Mouse (Mus musculus) kidney, embryonic 14.5 days (tissue): ENCODE measurements around the gene Slc22a14. TPM values are rescaled to one million over a fixed set of nuclear protein-coding genes. Genes with fewer than 3 reads are reported as not detected.
"Not testable (repeated sequence)": the region's sequence is repeated elsewhere in the genome, so short reads cannot be mapped to it uniquely, and the experiment has no call there.

Experiments used
- ATAC-seq: fragments of 200-750 bp; cut with Nextera tagmentation; 2 replicates; pipeline ENCODE4 v1.8.0; 2017; ENCODE audit warnings: moderate number of reproducible peaks, mild to moderate bottlenecking, moderate TSS enrichment, moderate library complexity; ENCODE audit not compliant: low FRiP score, low TSS enrichment
- H3K27ac ChIP-seq: fragments of 300-500 bp; sonication (generic); 2 replicates; pipeline ENCODE4 v1.5.1; 2014; ENCODE audit warnings: low read depth, mild to moderate bottlenecking, low read length, moderate library complexity, mixed read lengths
- H3K27me3 ChIP-seq: fragments of 300-500 bp; sonication (generic); 2 replicates; pipeline ENCODE4 v1.6.1; 2014; ENCODE audit warnings: mild to moderate bottlenecking, low read length; ENCODE audit not compliant: control insufficient read depth, insufficient read depth
- H3K36me3 ChIP-seq: fragments of 300-500 bp; sonication (generic); 2 replicates; pipeline ENCODE4 v1.6.1; 2014; ENCODE audit warnings: low read length, mixed read lengths; ENCODE audit not compliant: control insufficient read depth, insufficient read depth
- H3K4me1 ChIP-seq: fragments of 300-500 bp; sonication (generic); 2 replicates; pipeline ENCODE4 v1.6.1; 2014; ENCODE audit warnings: low read length, mixed read lengths; ENCODE audit not compliant: control insufficient read depth, insufficient read depth
- H3K4me2 ChIP-seq: fragments of 300-500 bp; sonication (generic); replicated peaks from 2 replicates; pipeline ENCODE4 v1.6.1; 2014; ENCODE audit warnings: low read depth, mild to moderate bottlenecking, low read length
- H3K4me3 ChIP-seq: fragments of 300-500 bp; sonication (generic); 2 replicates; pipeline ENCODE4 v1.5.1; 2014; ENCODE audit warnings: mild to moderate bottlenecking, low read length
- H3K9ac ChIP-seq: fragments of 300-500 bp; sonication (generic); 2 replicates; pipeline ENCODE4 v1.6.1; 2014; ENCODE audit warnings: low read depth, mild to moderate bottlenecking, low read length, moderate library complexity
- H3K9me3 ChIP-seq: fragments of 300-500 bp; sonication (generic); 2 replicates; pipeline ENCODE4 v1.6.1; 2016; ENCODE audit warnings: low read length; ENCODE audit not compliant: control insufficient read depth
- WGBS: fragments of 180-500 bp; shearing (Covaris S2); extraction: QIAGEN DNeasy Blood & Tissue Kit; methylation state at CpG from one replicate; pipeline ENCODE4 v1.1.7; 2014; 5-methylcytosine and 5-hydroxymethylcytosine counted together
- polyA plus RNA-seq: library from polyadenylated mRNA; unstranded; fragments of >200 nt; fragmentation: Nextera tagmentation; extraction: Ambion mirVana; gene quantifications from 2 replicates; pipeline ENCODE4 v1.2.1, GENCODE M21; 2014

Slc22a14 gene
- polyA plus RNA-seq, 1 experiment from 2014 or later = not detected

DNA sequence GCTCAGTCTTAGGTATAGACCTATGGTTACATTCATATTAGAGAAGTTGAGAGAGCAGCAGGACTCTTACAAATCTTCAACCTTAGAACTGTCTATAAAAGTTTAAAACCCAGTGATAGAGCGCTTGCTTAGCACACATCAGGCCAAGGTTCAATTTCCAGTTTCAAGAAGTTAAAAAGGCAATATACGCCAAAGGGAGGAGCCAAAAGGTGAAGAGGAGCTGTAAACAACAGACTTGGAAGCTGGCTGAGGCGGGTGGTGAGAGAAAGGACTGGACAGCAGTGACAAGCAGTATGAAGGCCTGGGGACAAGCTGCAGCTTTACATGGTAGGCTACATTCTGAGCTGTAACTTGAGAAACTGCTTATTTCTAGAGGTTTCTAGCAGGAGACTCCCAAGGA is 66.8 kb downstream of the Slc22a14 start:
- Histone ChIP-seq H3K9me3 (no peaks in the 10 kb centered on the region), H3K36me3 (no peaks in the 10 kb centered on the region; the same call in 1 of the 2 replicates), H3K4me1 (no peaks in the 10 kb centered on the region), H3K27me3 (no peaks in the 10 kb centered on the region), H3K4me2 (no peak overlapping the region), H3K27ac (no peak overlapping the region), H3K9ac (no peak overlapping the region), H3K4me3 (no peak overlapping the region)
- ATAC-seq = no peak
- WGBS = 69% methylated on average over 3 of the region's 3 CpGs

DNA sequence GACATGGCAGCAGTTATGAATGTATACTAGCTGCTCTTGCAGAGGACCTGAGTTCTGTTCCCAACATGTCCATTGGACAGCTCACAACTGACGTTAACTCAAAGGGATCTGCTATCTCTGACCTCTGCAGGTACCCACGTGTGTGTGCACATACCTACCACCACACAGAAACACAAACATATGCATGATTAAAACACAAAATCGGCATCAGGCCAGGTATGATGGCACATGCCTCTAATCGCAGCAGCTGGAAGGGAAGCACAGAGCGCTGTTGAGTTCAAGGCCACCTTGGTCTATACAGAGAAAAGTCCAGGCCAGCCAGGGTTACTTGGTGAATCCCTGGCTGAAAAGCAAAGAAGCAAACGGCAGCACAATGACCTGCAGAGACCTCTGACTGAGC is 67.7 kb downstream of the Slc22a14 start:
- 82% methylated on average over 6 of the region's 6 CpGs for WGBS
- H3K4me3 ChIP-seq = no peak overlapping the region
- H3K9me3 ChIP-seq = no peaks in the 10 kb centered on the region
- no peaks in the 10 kb centered on the region; the same call in 1 of the 2 replicates for H3K36me3 ChIP-seq
- no peaks in the 10 kb centered on the region for H3K27me3 ChIP-seq
- H3K4me2 ChIP-seq = no peak overlapping the region
- no peaks in the 10 kb centered on the region for H3K4me1 ChIP-seq
- no peak overlapping the region for H3K27ac ChIP-seq
- H3K9ac ChIP-seq = no peak overlapping the region
- no peak for ATAC-seq

DNA sequence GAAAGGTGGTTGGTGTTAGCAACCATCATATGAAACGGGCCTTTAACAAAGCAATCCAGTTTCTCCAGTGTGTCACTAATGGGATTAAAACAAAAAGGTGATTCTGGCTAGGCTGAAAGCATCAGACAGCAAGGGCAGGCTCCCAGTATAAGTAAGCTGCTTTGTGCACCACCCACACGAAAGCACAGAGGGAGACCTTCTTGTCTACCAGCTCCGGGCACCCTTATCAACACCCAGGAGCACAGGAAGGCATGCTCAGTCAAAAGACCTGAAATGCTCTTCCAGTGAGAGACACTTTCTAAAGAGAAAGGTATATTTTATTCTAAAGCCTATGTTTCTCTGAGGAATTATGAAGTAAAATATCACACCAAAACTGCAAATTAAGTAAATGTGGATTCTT is 74.6 kb downstream of the Slc22a14 start:
- H3K4me2 ChIP-seq = no peak overlapping the region
- ATAC-seq = no peak
- H3K27ac ChIP-seq = no peak overlapping the region
- H3K9ac ChIP-seq = no peak overlapping the region
- no peaks in the 10 kb centered on the region for H3K4me1 ChIP-seq
- 93% methylated on average over 3 of the region's 3 CpGs for WGBS
- no peaks in the 10 kb centered on the region for H3K9me3 ChIP-seq
- no peak overlapping the region for H3K4me3 ChIP-seq
- H3K36me3 ChIP-seq = peaks cover 4% of the 10 kb centered on the region; the same call in 1 of the 2 replicates
- H3K27me3 ChIP-seq = no peaks in the 10 kb centered on the region

DNA sequence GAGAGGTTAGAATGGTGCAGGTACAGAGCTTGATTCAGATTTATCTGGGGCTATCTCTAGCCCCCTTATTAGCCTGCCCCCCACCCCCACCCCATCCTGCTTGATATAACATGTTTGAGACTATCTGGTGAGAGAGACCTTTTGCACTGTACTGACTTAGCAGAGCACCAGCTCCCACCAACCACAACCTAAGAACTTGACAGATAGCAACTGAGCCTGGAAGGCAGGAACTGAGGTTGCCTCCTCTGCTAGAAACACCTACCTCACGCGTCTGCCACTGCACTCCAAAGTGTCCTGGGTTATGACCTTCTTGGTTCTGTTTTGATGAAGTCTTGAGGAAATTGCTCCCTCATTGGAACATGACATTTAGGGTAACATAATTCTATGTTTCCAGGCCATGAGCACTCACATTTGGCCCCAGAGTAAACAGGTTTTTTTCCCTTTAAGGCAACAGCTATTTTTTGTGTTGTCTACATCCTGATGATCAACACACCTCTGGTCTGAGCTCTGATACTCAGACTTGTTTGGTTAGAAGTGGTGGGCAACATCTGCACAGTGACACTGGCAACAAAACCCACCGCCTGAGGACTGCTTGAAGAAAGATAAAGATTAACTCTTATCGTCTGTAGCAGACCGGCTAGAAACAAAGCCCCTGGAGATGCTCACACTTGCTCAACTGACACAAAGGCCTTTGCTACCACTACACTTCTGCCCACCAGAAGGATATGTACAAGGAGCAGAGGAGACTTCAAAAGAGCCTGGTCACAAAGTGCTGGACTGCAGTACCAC is 84.3 kb downstream of the Slc22a14 start:
- no peaks in the 10 kb centered on the region for H3K9me3 ChIP-seq
- 87% methylated on average over 5 of the region's 5 CpGs for WGBS
- ATAC-seq = no peak
- H3K4me1 ChIP-seq = no peaks in the 10 kb centered on the region
- peaks cover 18% of the 10 kb centered on the region for H3K36me3 ChIP-seq
- H3K27ac ChIP-seq = no peak overlapping the region
- H3K27me3 ChIP-seq = no peaks in the 10 kb centered on the region
- H3K4me2 ChIP-seq = no peak overlapping the region
- no peak overlapping the region for H3K9ac ChIP-seq
- H3K4me3 ChIP-seq = no peak overlapping the region

DNA sequence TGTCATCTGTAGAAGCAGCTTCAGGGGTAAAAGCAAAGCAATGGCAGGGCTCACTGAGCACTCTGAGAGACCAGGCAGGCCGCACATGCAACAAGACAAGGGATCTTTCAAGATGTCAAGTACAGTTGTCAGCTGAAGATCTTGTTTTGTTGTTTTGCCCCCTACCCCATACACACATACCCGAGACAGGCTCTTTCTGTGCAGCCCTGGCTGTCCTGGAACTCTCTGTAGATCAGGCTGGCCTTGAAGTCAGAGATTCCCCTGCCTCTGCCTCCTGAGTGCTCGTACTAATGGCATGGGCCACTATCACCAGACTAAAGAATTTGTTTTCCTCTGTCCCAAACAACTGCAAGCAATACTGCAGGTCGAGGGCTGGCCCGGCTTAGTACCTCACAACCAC is 87.3 kb downstream of the Slc22a14 start:
- H3K27ac ChIP-seq = no peak overlapping the region
- no peaks in the 10 kb centered on the region for H3K27me3 ChIP-seq
- no peaks in the 10 kb centered on the region for H3K9me3 ChIP-seq
- no peak overlapping the region for H3K4me3 ChIP-seq
- no peaks in the 10 kb centered on the region for H3K4me1 ChIP-seq
- 95% methylated on average over 5 of the region's 5 CpGs for WGBS
- peaks cover 13% of the 10 kb centered on the region; the same call in 1 of the 2 replicates for H3K36me3 ChIP-seq
- H3K4me2 ChIP-seq = no peak overlapping the region
- no peak overlapping the region for H3K9ac ChIP-seq
- no peak for ATAC-seq

DNA sequence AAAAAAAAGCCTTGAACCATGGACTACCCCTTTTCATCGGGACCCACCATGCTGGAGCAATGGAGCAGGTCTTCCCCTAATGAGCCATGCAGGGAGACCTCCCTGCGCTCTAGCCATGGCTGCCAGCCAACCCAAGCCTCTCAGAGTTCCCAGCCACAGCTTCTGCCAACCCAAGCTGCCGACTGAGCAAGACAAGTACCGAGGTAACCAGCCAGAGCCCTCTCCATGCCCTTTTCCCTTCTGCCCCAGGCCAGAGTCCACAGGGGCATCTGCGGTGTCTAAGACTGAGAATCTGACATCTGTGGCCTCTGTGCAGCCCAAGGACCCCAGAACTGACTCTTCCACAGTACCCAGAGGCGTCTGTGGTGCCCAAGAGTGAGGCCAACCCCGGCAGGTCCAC is 89.0 kb downstream of the Slc22a14 start:
- Histone ChIP-seq H3K9me3 (no peaks in the 10 kb centered on the region), H3K27ac (no peak overlapping the region), H3K36me3 (peaks cover 10% of the 10 kb centered on the region; the same call in 1 of the 2 replicates), H3K4me3 (no peak overlapping the region), H3K4me1 (no peaks in the 10 kb centered on the region), H3K4me2 (no peak overlapping the region), H3K27me3 (no peaks in the 10 kb centered on the region), H3K9ac (no peak overlapping the region)
- ATAC-seq = no peak
- WGBS = 84% methylated on average over 7 of the region's 7 CpGs

DNA sequence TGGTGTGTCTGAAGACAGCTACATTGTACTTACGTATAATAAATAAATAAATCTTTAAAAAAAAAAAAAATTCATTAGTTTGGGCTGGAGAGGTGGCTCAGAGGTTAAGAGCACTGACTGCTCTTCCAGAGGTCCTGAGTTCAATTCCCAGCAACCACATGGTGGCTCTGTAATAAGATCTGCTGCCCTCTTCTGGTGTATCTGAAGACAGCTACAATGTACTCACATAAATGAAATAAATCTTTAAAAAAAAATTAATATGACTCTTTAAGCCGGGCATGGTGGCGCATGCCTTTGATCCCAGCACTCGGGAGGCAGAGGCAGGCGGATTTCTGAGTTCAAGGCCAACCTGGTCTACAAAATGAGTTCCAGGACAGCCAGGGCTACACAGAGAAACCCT is 90.5 kb downstream of the Slc22a14 start:
- H3K4me3 ChIP-seq, H3K27me3 ChIP-seq, H3K9me3 ChIP-seq, H3K4me2 ChIP-seq, H3K36me3 ChIP-seq, H3K27ac ChIP-seq, H3K4me1 ChIP-seq, H3K9ac ChIP-seq, ATAC-seq: not testable (repeated sequence)
- 88% methylated on average over 5 of the region's 5 CpGs for WGBS

DNA sequence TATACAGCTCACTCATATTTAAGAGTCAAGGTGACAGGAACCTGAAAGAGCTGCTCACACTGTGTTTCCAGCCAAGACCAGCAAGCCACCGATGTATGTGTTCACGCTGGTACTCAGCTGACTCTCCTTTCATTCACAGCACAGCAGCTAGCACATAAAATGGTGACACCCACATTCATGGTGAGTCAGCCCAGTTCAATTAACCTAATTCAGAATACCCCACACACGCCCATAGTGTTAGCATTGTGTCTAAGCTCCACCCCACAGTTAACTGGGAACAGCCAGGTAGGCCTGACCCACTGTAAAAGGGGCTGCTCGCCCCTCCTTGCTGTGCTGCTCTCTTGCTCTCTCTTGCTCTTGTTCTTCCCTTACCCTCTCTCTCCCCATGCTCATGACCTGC is 93.9 kb downstream of the Slc22a14 start:
- 79% methylated on average over 4 of the region's 4 CpGs for WGBS
- H3K27ac ChIP-seq = no peak overlapping the region
- no peak overlapping the region for H3K4me3 ChIP-seq
- no peak overlapping the region for H3K4me2 ChIP-seq
- H3K4me1 ChIP-seq = no peaks in the 10 kb centered on the region
- peaks cover 26% of the 10 kb centered on the region for H3K36me3 ChIP-seq
- H3K9me3 ChIP-seq = no peaks in the 10 kb centered on the region
- ATAC-seq = no peak
- no peaks in the 10 kb centered on the region for H3K27me3 ChIP-seq
- no peak overlapping the region for H3K9ac ChIP-seq

DNA sequence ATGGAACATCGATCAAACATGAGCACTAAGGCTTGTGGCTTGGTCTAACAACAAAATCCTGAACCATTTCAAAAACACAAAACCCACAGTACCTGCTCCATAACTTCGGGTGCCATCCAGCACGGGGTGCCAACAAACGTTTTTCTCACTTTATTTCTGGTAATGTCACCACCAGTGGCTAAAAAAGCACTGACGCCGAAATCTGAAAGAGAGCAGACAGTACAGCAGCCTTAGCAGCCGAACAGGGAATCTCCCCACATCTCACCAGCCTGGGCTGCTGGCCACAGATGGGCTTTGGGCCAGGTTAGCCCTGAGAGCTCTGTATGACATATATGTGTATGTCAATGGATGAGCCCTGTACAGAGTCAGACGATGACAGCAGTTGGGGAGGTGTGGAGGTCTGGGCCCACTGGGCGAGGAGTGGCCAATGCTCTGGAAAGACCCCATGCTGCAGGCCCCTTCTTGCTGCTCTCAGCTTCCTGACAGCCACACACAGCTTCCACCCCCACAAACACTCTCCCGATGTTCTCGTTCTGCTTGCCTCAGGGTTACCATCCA is 96.7 kb downstream of the Slc22a14 start:
- Histone ChIP-seq H3K4me1 (no peaks in the 10 kb centered on the region), H3K4me3 (no peak overlapping the region), H3K9me3 (no peaks in the 10 kb centered on the region), H3K4me2 (no peak overlapping the region), H3K27me3 (no peaks in the 10 kb centered on the region), H3K36me3 (peaks cover 43% of the 10 kb centered on the region), H3K27ac (no peak overlapping the region), H3K9ac (no peak overlapping the region)
- no peak for ATAC-seq
- WGBS = 93% methylated on average over 11 of the region's 11 CpGs
